Mouse (Mus musculus): ENCODE results near the gene Olfr346. TPM values are rescaled to one million over a fixed set of nuclear protein-coding genes. Genes with fewer than 3 reads are reported as not detected.

Olfr346 gene
- polyA plus RNA-seq (2015; fragmentation: Nextera tagmentation; extraction: Ambion mirVana): not detected in 2 replicates

DNA sequence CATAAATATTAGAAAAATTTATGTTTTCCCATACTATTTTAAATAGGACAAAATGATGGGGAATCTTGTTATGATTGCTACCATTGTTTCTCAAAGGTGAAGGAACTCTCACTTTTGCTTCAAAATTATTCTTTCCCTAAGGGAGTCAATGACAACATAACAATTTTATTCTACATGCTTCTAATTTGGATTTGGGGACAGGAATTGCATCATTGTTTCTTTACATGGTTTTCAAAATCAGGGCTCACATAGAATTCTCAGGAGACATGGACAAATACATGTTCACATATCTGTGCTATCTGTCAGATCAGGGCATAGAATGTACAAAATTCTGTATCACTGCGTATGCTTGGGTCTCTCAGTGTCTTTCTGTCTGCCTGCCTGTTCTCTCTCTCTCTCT lies at the start of gene Olfr346:
Gene Olfr346 (plus strand): TSS at position 301 of the 400 bp plus-strand sequence.
- H3K4me3 ChIP-seq: no peak within 1 kb of the TSS
- H3K9me3 ChIP-seq: 0 out of 2 replicates have a peak, but pooled peaks cover 5% of the 10 kb centered on the region
- 95% methylated on average over 1 of the region's 1 CpGs for WGBS
- H3K27me3 ChIP-seq: no peaks in the 10 kb centered on the region
- no peak within 1 kb of the TSS for H3K27ac ChIP-seq
- no peak within 1 kb of the TSS for H3K4me2 ChIP-seq
- no peak within 1 kb of the TSS for H3K9ac ChIP-seq
- H3K36me3 ChIP-seq: no peaks in the 10 kb centered on the region
- no peaks in the 10 kb centered on the region for H3K4me1 ChIP-seq (replicated peaks)
- ATAC-seq (ENCODE audit: low FRiP score): no peak

DNA sequence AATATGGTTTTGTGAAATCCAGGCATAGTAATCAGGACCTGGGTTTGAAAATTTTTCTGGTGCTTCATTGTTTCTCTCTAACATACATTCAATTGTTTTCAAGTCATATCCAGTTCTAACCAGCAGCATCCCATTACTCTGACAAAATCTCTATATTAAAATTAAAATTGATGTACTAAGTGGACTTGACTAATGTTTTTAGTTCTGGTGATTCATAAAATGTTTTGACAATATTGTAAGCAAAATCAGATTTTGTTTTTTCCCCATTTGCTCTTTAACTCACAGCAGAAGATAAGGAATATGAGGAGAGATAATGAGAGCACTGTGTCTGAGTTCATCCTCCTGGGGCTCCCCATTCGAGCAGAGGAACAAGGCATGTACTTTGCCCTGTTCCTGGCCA lies 45.8 kb upstream of the Olfr346 start, which contains the start of gene Olfr345:
Gene Olfr345 (plus strand): TSS at position 301 of the 400 bp plus-strand sequence.
- 79% methylated on average over 1 of the region's 1 CpGs for WGBS

DNA sequence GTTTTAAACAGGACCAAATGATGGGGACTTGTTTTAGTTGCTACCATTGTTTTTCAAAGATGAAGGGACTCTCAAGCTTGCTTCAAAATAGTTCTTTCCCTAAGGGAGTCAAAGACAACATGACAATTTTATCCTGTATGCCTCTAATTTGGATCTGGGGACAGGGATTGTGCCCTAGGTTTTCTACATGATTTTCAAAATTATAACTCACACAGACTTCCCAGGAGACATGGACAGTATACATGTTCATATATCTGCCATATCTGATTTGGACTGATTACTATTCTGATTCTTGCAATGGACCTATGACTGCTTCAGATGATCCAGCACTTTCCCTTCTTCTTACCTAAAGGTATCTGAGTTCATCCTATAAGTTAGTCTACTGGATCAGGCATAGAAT lies 46.0 kb downstream of the Olfr346 start, which contains the start of gene Olfr347:
Gene Olfr347 (plus strand): TSS at position 301 of the 400 bp plus-strand sequence.
- Histone ChIP-seq H3K27me3 (no peaks in the 10 kb centered on the region), H3K9ac (no peak within 1 kb of the TSS), H3K4me3 (no peak within 1 kb of the TSS), H3K9me3 (peaks cover 22% of the 10 kb centered on the region), H3K36me3 (no peaks in the 10 kb centered on the region), H3K4me2 (no peak within 1 kb of the TSS), H3K4me1 (replicated peaks) (no peaks in the 10 kb centered on the region), H3K27ac (no peak within 1 kb of the TSS)
- ATAC-seq (ENCODE audit: low FRiP score): no peak

More for the DNA sequence above, 45.8 kb upstream of the Olfr346 start, which contains the start of gene Olfr345:
- Histone ChIP-seq H3K4me3 (no peak within 1 kb of the TSS), H3K9me3 (peaks cover 14% of the 10 kb centered on the region), H3K36me3 (no peaks in the 10 kb centered on the region), H3K27ac (no peak within 1 kb of the TSS), H3K4me2 (no peak within 1 kb of the TSS), H3K4me1 (replicated peaks) (no peaks in the 10 kb centered on the region), H3K9ac (no peak within 1 kb of the TSS), H3K27me3 (no peaks in the 10 kb centered on the region)
- ATAC-seq (ENCODE audit: low FRiP score): no peak

- ATAC-seq (ENCODE audit: low FRiP score): no peak
- no peaks in the 10 kb centered on the region for H3K4me1 ChIP-seq (replicated peaks)
- no peaks in the 10 kb centered on the region for H3K36me3 ChIP-seq
- H3K27me3 ChIP-seq: no peaks in the 10 kb centered on the region
- 60% methylated on average over 3 of the region's 3 CpGs for WGBS
- peaks cover 17% of the 10 kb centered on the region for H3K9me3 ChIP-seq
- H3K4me2 ChIP-seq: no peak overlapping the region
- no peak overlapping the region for H3K4me3 ChIP-seq
- H3K27ac ChIP-seq: no peak overlapping the region
- no peak overlapping the region for H3K9ac ChIP-seq
These were observed 50.6 kb downstream of the Olfr346 start for GRCm38 (mm10) chr2:36736226-36736625.

Other genes starting within 250 kb of the Olfr346 start
- not detected in 2 replicates for gene Olfr340, start 233.2 kb upstream of the Olfr346 start, polyA plus RNA-seq (2015; fragmentation: Nextera tagmentation; extraction: Ambion mirVana)
- not detected in 2 replicates for gene Olfr341, start 203.3 kb upstream of the Olfr346 start, polyA plus RNA-seq (2015; fragmentation: Nextera tagmentation; extraction: Ambion mirVana)
- gene Olfr342, start 160.8 kb upstream of the Olfr346 start, polyA plus RNA-seq (2015; fragmentation: Nextera tagmentation; extraction: Ambion mirVana): not detected in 2 replicates
- not detected in 2 replicates for gene Olfr344, start 119.1 kb upstream of the Olfr346 start, polyA plus RNA-seq (2015; fragmentation: Nextera tagmentation; extraction: Ambion mirVana)
- not detected in 2 replicates for gene Olfr345, start 45.7 kb upstream of the Olfr346 start, polyA plus RNA-seq (2015; fragmentation: Nextera tagmentation; extraction: Ambion mirVana)
- not detected in 2 replicates for gene Olfr347, start 46.1 kb downstream of the Olfr346 start, polyA plus RNA-seq (2015; fragmentation: Nextera tagmentation; extraction: Ambion mirVana)
- gene Olfr348, start 98.5 kb downstream of the Olfr346 start, polyA plus RNA-seq (2015; fragmentation: Nextera tagmentation; extraction: Ambion mirVana): not detected in 2 replicates
- gene Olfr50, start 104.8 kb downstream of the Olfr346 start, polyA plus RNA-seq (2015; fragmentation: Nextera tagmentation; extraction: Ambion mirVana): not detected in 2 replicates
- not detected in 2 replicates for gene Olfr3, start 131.2 kb downstream of the Olfr346 start, polyA plus RNA-seq (2015; fragmentation: Nextera tagmentation; extraction: Ambion mirVana)
- not detected in 2 replicates for gene Olfr350, start 160.5 kb downstream of the Olfr346 start, polyA plus RNA-seq (2015; fragmentation: Nextera tagmentation; extraction: Ambion mirVana)
- gene Olfr351, start 176.9 kb downstream of the Olfr346 start, polyA plus RNA-seq (2015; fragmentation: Nextera tagmentation; extraction: Ambion mirVana): not detected in 2 replicates
- gene Olfr352, start 182.7 kb downstream of the Olfr346 start, polyA plus RNA-seq (2015; fragmentation: Nextera tagmentation; extraction: Ambion mirVana): not detected in 2 replicates
- gene Olfr353, start 207.1 kb downstream of the Olfr346 start, polyA plus RNA-seq (2015; fragmentation: Nextera tagmentation; extraction: Ambion mirVana): not detected in 2 replicates
- gene Olfr354, start 219.9 kb downstream of the Olfr346 start, polyA plus RNA-seq (2015; fragmentation: Nextera tagmentation; extraction: Ambion mirVana): not detected in 2 replicates
- not detected in 2 replicates for gene Olfr355, start 243.1 kb downstream of the Olfr346 start, polyA plus RNA-seq (2015; fragmentation: Nextera tagmentation; extraction: Ambion mirVana)

All from hindbrain, embryonic 13.5 days (tissue).